Comparison of ENCODE assay signal across 8 mouse cellular contexts in the genomic region with DNA sequence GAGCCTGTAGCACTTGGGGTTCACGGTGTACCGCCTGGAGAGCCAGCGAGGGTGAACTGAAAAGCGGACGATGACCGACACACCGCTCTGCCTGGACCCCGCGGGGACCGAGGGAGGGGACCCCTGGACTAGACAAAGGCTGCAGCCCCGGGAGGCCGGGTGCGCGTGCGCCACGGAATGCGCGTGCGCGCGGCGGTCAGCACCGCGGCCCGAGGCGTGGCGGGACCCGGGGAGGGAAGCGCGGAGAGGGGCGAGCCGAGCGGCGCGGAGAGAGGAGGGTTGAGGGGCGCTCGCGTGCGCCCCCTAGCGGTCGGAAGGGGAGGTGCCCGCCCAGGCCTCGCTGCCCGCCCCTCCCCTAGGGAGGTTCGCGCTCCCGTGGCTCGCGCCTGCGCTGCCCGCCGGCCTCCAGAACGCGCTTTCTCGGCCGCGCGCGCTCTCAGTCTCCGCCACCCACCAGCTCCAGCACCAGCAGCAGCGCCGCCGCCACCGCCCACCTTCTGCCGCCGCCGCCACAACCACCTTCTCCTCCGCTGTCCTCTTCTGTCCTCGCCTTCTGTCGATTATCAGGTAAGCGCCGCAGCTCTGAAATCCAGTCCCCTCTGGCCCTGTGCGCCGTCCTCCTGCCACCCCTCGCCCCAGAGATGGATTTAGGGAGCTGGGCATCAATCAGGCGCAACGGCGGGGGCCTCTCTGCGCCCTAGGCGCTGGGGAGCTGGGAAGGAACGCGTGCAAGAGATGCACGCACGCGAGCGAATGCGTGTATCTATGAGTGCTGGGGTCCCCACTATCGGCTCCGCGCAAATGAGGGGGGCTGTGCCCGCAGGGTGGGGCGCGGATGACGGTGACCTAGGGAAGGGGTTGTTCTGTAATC. TPM values are rescaled to one million over a fixed set of nuclear protein-coding genes. Genes with fewer than 3 reads are reported as not detected.
DNase-seq lines count a peak whose midpoint lies in the region; ATAC-seq and TF ChIP-seq lines count a peak whose summit lies in the region.

Mapt (plus strand) TSS at position 350 of the 871 bp plus-strand sequence.

- DNase-seq in brain, embryonic 14.5 days (ENCODE audit: low read depth): peak; percentile 96
- DNase-seq in kidney, postnatal 10 days: peak; percentile 92
- DNase-seq in liver, embryonic 11.5 days (ENCODE audit: low spot score): peak; percentile 86
- DNase-seq in natural killer cell, adult 2 months (ENCODE audit: low spot score in 2 of 2): peak; percentile 30 to 60

- no peaks in the 10 kb centered on the region; the same call in 1 of the 2 replicates for H3K9me3 ChIP-seq in erythroblast, embryonic 14.5 days (ENCODE audit: control insufficient read depth, low read length)
- no peaks in the 10 kb centered on the region for H3K9me3 ChIP-seq in heart, embryonic 13.5 days
- H3K9me3 ChIP-seq in liver, embryonic 11.5 days (ENCODE audit: control insufficient read depth, low read length): no peaks in the 10 kb centered on the region
- H3K9me3 ChIP-seq in stomach, embryonic 14.5 days (ENCODE audit: control insufficient read depth, low read depth, low read length): no peaks in the 10 kb centered on the region

- no peaks in the 10 kb centered on the region for H3K27me3 ChIP-seq in C2C12 (ENCODE audit: control insufficient read depth, insufficient read depth, insufficient read length)
- peaks cover 72% of the 10 kb centered on the region for H3K27me3 ChIP-seq in erythroblast, embryonic 14.5 days (ENCODE audit: control insufficient read depth)
- peaks cover 77% of the 10 kb centered on the region for H3K27me3 ChIP-seq in heart, embryonic 13.5 days (replicated peaks)
- peaks cover 60% of the 10 kb centered on the region for H3K27me3 ChIP-seq in liver, embryonic 11.5 days (replicated peaks; ENCODE audit: control insufficient read depth, insufficient read depth, low read length)
- peaks cover 32% of the 10 kb centered on the region; the same call in 1 of the 2 replicates for H3K27me3 ChIP-seq in stomach, embryonic 14.5 days (ENCODE audit: control insufficient read depth, insufficient read depth, low read length)

- peaks cover 16% of the 10 kb centered on the region for H3K4me1 ChIP-seq in erythroblast, embryonic 14.5 days (ENCODE audit: control insufficient read depth)
- H3K4me1 ChIP-seq in heart, embryonic 13.5 days: peaks cover 32% of the 10 kb centered on the region
- H3K4me1 ChIP-seq in liver, embryonic 11.5 days (replicated peaks; ENCODE audit: control insufficient read depth, insufficient read depth, low read length): peaks cover 13% of the 10 kb centered on the region
- H3K4me1 ChIP-seq in stomach, embryonic 14.5 days (ENCODE audit: control insufficient read depth, insufficient read depth, low read length): peaks cover 13% of the 10 kb centered on the region; the same call in 1 of the 2 replicates

- H3K9ac ChIP-seq in heart, embryonic 13.5 days: peak within 1 kb of the TSS; percentile 83
- peak within 1 kb of the TSS; percentile 58 for H3K9ac ChIP-seq in liver, embryonic 11.5 days (ENCODE audit: low read depth, low read length)
- peak within 1 kb of the TSS; percentile 45; the same call in 1 of the 2 replicates for H3K9ac ChIP-seq in stomach, embryonic 14.5 days (replicated peaks; ENCODE audit: low read depth, low read length)

- WGBS in heart, embryonic 13.5 days: under 1% methylated on average over 57 of the region's 94 CpGs
- under 1% methylated on average over 68 of the region's 94 CpGs for WGBS in liver, embryonic 11.5 days
- WGBS in stomach, embryonic 14.5 days: 1% methylated on average over 68 of the region's 94 CpGs

- peak within 1 kb of the TSS; percentile 72 for H3ac ChIP-seq in C2C12 (ENCODE audit: control insufficient read depth, insufficient read length, low read depth)

- no peaks in the 10 kb centered on the region for H3K79me3 ChIP-seq in C2C12 (ENCODE audit: low read depth)

- no peak within 1 kb of the TSS for H3K27ac ChIP-seq in heart, embryonic 13.5 days (replicated peaks)
- no peak within 1 kb of the TSS for H3K27ac ChIP-seq in liver, embryonic 11.5 days (ENCODE audit: low read depth, low read length)
- H3K27ac ChIP-seq in stomach, embryonic 14.5 days (ENCODE audit: low read length): 0 out of 2 replicates have a peak within 1 kb of the TSS, but pooled peaks have one; percentile 39

- H3K79me2 ChIP-seq in C2C12 (ENCODE audit: control insufficient read depth, insufficient read depth): no peaks in the 10 kb centered on the region

- H3K4me3 ChIP-seq in C2C12 (ENCODE audit: insufficient read depth, poor library complexity, severe bottlenecking): peak within 1 kb of the TSS; percentile 46
- peak within 1 kb of the TSS; percentile 58 for H3K4me3 ChIP-seq in erythroblast, embryonic 14.5 days (replicated peaks)
- H3K4me3 ChIP-seq in heart, embryonic 13.5 days: peak within 1 kb of the TSS; percentile 70
- peak within 1 kb of the TSS; percentile 53 for H3K4me3 ChIP-seq in liver, embryonic 11.5 days (ENCODE audit: low read depth, low read length)
- H3K4me3 ChIP-seq in stomach, embryonic 14.5 days (ENCODE audit: low read depth, low read length): peak within 1 kb of the TSS; percentile 43

- H3K36me3 ChIP-seq in C2C12 (ENCODE audit: control insufficient read depth, insufficient read depth): no peaks in the 10 kb centered on the region
- no peaks in the 10 kb centered on the region for H3K36me3 ChIP-seq in erythroblast, embryonic 14.5 days (ENCODE audit: control insufficient read depth)
- no peaks in the 10 kb centered on the region for H3K36me3 ChIP-seq in heart, embryonic 13.5 days
- H3K36me3 ChIP-seq in liver, embryonic 11.5 days (ENCODE audit: control insufficient read depth, insufficient read depth, low read length): no peaks in the 10 kb centered on the region
- H3K36me3 ChIP-seq in stomach, embryonic 14.5 days (ENCODE audit: control insufficient read depth, insufficient read depth, low read length): no peaks in the 10 kb centered on the region

- TF ChIP-seq POLR2A in brain, embryonic 14.5 days (IDR thresholded peaks at IDR 0.05; ENCODE audit: borderline replicate concordance, extremely low read depth, insufficient read depth, insufficient read length, poor library complexity, severe bottlenecking): peak; percentile 67

- peak; percentile 99 for TF ChIP-seq CTCF in C2C12 (IDR thresholded peaks at IDR 0.05; ENCODE audit: control insufficient read depth, insufficient read depth, insufficient read length)
- TF ChIP-seq CTCF in brain, embryonic 14.5 days (IDR thresholded peaks at IDR 0.05; ENCODE audit: borderline replicate concordance, extremely low read depth, insufficient read depth, insufficient read length): peak; percentile 99

- peak; percentile 93 for ATAC-seq in heart, embryonic 13.5 days (ENCODE audit: extremely low read depth, insufficient number of reproducible peaks, low FRiP score, low TSS enrichment)
- peak; percentile 92 for ATAC-seq in liver, embryonic 11.5 days (replicated peaks; ENCODE audit: low FRiP score)
- peak; percentile 92 for ATAC-seq in stomach, embryonic 14.5 days (ENCODE audit: insufficient number of reproducible peaks, insufficient read depth, low FRiP score, low read depth)

- H3K4me2 ChIP-seq in heart, embryonic 13.5 days: peak within 1 kb of the TSS; percentile 100
- H3K4me2 ChIP-seq in liver, embryonic 11.5 days: peak within 1 kb of the TSS; percentile 94
- peak within 1 kb of the TSS; percentile 98 for H3K4me2 ChIP-seq in stomach, embryonic 14.5 days (replicated peaks; ENCODE audit: low read depth, low read length)

TF ChIP-seq in C2C12, 6 proteins besides CTCF, POLR2A, EP300 and RAD21:
- TF ChIP-seq MAX (IDR thresholded peaks at IDR 0.05) (no peak), MYOD1 (IDR thresholded peaks at IDR 0.05; ENCODE audit: control insufficient read depth, insufficient read length, low read depth) (no peak), MYOG (IDR thresholded peaks at IDR 0.05; ENCODE audit: control insufficient read depth, extremely low read depth, insufficient read length) (no peak), CEBPB (IDR thresholded peaks at IDR 0.05; ENCODE audit: low read depth) (no peak), USF1 (IDR thresholded peaks at IDR 0.05; ENCODE audit: low read depth) (no peak), FOSL1 (IDR thresholded peaks at IDR 0.05; ENCODE audit: insufficient read depth, low read length, poor library complexity, severe bottlenecking) (no peak)

RNA-seq across cellular contexts. Expression of gene Mapt, which starts in this region (rescaled TPM):
- 2.6 TPM for polyA plus RNA-seq in C2C12 (2012; fragmentation: generic; extraction: Trizol)
- polyA plus RNA-seq in brain, embryonic 14.5 days (2012; rRNA removed): 305 and 557 TPM in 2 replicates
- polyA plus RNA-seq in erythroblast, embryonic 14.5 days (2012): not detected in 2 replicates
- polyA plus RNA-seq in heart, embryonic 13.5 days (2015; fragmentation: Nextera tagmentation; extraction: Ambion mirVana): 1.1 and 1.2 TPM in 2 replicates
- 0.90 and 1.1 TPM in 2 replicates for polyA plus RNA-seq in liver, embryonic 11.5 days (2014; fragmentation: Nextera tagmentation; extraction: Ambion mirVana)
- polyA plus RNA-seq in stomach, embryonic 14.5 days (2014; fragmentation: Nextera tagmentation; extraction: Ambion mirVana): 17.5 and 18.5 TPM in 2 replicates

Comparison
In these comparisons a context has a peak if more than half of its experiments do, and no peak if none do; other contexts are left out.
1. RNA of gene Mapt (polyA plus RNA-seq): 305 to 557 TPM in brain, embryonic 14.5 days; 17.5 to 18.5 TPM in stomach, embryonic 14.5 days, 2.6 TPM in C2C12 (single experiment), 1.1 to 1.2 TPM in heart, embryonic 13.5 days, 0.90 to 1.1 TPM in liver, embryonic 11.5 days and not detected in erythroblast, embryonic 14.5 days; every median in the first group is over 10 times any median in the second.
2. DNase-seq: peak in every context shown above with its lines; median percentile 96 in brain, embryonic 14.5 days; 92 in kidney, postnatal 10 days; 86 in liver, embryonic 11.5 days; 45 in natural killer cell, adult 2 months.
3. Peak in every context shown above with its lines, with median percentiles within 50 percentile points of each other: H3K4me3 ChIP-seq, ATAC-seq, H3K4me2 ChIP-seq and H3K9ac ChIP-seq.